Mouse (Mus musculus) embryo, embryonic 10 days (tissue): ENCODE data around the gene Med7.

Experiments used
- DNase-seq: peaks from one replicate; pipeline ENCODE4 v3.0.0-alpha.2; 2015; ENCODE audit warnings: low spot score

Med7 gene

GRCm38 (mm10) chr11:46430123-46430522, 6.6 kb upstream of the Med7 start:
- no peak for DNase-seq

GRCm38 (mm10) chr11:46431129-46431528, 5.6 kb upstream of the Med7 start:
- peak; percentile 95 for DNase-seq

DNA sequence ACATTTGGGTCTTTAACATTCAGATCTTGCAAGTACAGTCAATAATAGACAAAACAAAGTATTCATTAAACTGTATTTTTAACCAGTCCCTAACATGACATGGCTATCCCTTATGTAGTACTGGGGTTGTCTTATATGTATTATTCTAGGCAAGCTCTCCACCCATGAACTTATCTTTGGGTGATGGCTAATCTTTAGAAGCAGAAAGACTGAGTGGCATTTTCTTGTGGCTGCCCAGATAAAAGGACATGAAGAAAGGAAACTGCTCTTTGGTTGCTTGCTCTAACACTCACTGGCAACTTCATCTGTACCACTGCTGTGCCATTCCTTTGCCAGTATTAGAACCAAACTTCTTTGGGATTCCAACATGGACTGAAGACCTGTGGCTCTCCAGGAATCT, 1.4 kb upstream of the Med7 start:
- no peak for DNase-seq

DNA sequence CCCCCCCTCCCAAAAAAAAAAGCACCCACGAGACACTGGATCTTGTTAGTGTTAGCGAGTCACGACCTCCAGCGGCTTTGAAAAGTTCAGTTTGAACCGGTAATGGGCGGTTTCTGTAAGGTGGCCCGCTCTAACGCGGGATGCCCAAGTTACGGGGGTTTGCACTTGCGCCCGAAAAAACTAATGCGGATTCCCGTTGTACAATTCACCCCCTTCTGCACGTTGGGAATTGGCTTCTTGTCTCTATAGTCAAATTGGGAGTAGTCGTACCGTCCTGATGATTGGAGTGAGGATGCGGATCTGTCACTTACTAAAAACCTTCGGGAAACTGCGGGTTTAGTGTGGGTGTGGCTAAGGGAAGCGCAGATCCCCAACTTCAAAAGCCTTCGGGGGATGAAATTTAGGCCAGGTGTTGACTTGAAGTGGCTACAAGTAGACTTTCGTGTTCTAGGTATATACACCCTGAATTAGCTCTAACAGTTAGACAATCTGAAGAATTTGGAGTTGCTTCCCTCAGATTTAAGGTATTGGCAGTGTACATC, 805 bp downstream of the Med7 start:
- DNase-seq = peak; percentile 71

GRCm38 (mm10) chr11:46439005-46439543, 2.3 kb downstream of the Med7 start:
- DNase-seq = no peak

DNA sequence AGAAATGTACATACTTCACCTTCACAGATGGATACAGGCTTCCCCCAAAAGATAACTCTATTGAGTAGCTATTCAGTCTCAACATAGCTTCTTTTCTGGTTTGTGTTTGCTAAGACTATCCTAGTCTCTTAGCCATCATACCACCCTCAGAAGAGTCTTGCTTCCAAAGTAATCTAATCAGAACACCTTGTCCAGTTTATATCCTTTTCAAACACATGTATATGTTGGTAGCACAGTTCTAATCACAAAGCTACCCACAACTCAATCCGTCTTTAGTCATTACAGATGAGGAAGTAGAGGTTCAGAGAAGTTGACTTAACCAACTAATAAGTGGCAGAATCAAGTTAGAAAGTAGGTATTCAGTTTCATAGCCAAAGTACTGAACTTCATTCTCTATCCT, 5.0 kb downstream of the Med7 start:
- DNase-seq = no peak

DNA sequence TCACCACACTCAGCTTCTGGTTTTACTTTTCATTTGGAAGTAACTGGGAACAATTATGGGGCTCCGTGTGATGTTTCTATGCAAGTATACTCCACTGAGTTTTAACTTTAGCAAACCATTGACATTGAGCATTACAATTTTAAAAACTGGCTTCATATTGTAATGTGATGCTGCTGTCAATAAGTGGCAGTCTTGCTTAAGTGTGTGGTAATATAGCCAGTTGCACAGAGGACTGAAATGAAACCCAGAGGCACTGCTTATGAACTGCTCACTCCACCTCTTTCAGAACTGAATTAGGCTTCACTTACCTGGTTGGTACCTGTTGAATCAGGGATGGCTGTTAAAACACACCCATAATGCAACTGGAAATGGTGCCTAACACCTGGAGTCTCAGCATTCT, 6.4 kb downstream of the Med7 start:
- DNase-seq = no peak

- no peak for DNase-seq
These were observed 7.3 kb downstream of the Med7 start for GRCm38 (mm10) chr11:46443979-46444378.

DNA sequence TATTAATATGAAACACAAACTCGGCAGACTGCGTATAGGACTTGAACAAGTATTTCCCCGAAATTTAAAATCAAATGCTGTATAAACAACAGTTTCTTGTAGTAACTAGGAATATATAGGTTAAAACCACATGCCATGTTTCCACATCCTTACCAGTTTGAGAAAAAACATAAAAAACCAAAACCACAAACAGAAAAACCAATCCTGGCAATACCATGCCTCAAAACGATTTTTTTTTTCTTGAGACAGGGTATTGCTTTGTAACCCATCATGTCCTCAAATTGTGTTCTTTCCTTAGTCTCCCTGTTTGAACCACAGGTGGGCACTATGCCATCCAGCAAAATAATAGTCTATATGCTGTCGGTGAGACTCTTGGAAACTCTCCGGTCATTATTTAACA, 9.4 kb downstream of the Med7 start:
- DNase-seq = no peak

DNA sequence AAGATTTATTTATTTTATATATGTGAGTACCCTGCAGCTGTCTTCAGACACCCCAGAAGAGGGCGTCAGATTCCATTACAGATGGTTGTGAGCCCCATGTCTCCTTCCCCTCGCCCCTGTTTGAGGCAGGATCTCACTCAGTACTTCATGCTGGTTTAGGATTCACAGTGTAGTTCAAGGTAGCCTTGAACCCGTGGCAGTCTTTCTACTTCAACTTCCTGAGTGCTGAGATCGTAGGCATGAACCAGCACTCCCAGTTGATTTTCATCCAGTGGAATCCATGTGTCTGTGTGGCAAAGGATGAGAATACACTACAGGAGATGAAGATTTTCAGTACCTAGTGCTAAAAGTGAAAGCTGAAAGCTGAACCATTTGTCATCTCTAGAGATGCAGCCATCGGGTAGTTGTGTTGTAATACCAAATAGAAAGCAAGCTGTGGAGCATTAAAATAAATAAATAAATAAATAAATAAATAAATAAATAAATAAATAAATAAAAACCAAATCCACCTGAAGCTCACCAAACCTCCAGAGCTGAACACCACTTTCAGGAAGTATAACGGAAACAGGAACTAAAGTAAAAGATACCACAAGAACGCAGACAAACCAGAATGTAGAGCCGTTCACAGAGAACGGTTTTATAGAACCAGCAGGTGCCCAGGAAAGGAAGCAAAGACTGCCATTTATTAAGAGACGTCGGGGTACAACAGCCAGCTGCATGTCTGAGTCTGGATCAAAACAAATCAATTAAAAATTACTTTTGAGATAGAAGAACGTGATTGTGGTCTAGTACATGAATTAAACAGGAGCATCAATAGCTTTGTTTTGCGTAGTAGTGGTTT, 11.1 kb downstream of the Med7 start:
- DNase-seq = no peak

- DNase-seq = no peak
These were observed 12.8 kb downstream of the Med7 start for GRCm38 (mm10) chr11:46449461-46450080.

GRCm38 (mm10) chr11:46454453-46455045, 17.8 kb downstream of the Med7 start, which contains the start of gene Havcr2:
Gene Havcr2 (plus strand): TSS chr11:46454935.
- DNase-seq = no peak

DNA sequence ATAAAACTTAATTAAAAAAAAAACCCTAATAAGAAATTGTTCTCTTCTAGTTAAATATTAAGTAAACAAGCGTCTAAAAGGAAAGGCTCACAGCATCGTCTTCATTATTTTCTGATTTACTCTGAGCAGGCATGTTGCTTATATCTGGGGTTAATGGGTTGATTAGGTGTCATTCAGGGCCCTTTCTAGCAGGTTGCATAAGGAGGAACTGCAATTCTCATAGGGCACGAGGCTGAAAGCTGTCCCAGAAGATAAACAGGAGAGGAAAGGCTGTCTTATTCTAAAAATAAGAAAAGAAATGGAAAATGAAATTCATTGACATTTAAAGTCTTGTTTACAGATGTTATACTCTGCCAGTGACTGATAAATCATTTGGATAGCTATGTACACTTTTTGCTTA, 23.2 kb downstream of the Med7 start:
- no peak for DNase-seq

DNA sequence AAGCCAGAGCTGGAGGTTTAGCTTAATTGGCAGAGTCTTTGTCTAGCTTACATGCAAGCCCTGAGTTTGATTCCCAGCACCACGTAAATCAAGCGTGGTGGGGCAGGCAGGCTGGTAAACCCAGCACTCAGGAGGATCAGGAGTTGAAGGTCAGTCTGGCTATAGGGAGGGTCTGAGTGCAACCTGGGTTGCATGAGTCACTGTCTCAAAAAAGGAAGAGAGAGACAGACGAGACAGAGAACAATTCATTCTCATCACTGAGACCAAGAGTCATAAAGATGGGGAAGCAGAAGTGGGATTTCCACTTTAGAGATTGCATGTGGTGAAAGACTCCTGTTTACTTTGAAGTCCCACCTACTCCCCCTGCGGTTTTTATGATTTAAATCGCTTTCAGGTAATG, 24.6 kb downstream of the Med7 start:
- DNase-seq = no peak

- no peak for DNase-seq
These were observed 25.2 kb downstream of the Med7 start for GRCm38 (mm10) chr11:46461931-46462330.

- DNase-seq = no peak
These were observed 30.2 kb downstream of the Med7 start for GRCm38 (mm10) chr11:46466878-46467277.

DNA sequence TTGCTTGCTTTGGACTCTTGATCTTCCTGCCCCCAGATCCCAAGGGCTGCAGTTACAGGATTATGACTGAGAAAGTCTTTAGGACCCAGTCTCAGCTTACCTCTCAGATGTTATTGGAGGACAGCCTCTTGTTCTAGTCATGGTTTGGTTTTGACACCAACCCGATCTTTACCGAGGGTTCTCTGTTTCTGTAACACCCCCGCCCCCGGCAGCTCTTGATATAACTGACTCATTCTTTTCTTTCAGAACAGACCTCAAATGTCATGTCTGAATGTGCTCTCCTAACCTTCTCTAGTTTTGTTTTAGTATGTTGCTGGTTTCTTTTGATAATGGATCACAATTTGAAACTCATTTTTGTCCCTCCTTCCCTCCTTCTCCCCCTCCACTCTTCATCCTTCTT, 37.5 kb downstream of the Med7 start:
- no peak for DNase-seq

DNA sequence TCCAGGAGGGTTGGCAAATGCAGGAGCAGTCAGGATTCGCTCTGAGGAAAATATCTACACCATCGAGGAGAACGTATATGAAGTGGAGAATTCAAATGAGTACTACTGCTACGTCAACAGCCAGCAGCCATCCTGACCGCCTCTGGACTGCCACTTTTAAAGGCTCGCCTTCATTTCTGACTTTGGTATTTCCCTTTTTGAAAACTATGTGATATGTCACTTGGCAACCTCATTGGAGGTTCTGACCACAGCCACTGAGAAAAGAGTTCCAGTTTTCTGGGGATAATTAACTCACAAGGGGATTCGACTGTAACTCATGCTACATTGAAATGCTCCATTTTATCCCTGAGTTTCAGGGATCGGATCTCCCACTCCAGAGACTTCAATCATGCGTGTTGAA, 42.6 kb downstream of the Med7 start:
- no peak for DNase-seq

GRCm38 (mm10) chr11:46480517-46480916, 43.8 kb downstream of the Med7 start:
- no peak for DNase-seq

DNA sequence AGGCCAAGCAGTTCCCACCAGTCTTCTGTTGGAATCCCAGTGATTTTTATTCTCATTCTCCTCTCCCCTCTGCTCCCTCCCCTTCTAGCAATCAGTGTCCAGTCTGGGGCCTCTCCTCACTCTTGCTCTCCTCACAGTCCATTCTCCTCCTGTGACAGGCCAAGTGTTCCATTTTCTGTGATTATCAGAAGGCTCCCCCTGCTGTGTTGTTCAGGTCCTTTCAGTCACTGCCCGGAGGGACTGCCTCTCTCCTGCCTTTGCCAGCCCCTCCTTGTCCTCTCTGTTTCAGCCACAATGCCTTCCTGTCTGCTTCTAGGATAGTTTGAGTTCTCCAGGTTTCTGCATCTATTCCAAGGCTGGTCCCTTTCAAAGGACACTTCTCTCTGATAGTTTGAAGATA, 51.5 kb downstream of the Med7 start:
- DNase-seq = no peak

- no peak for DNase-seq
These were observed 51.9 kb downstream of the Med7 start for GRCm38 (mm10) chr11:46488650-46489049.
